Mouse (Mus musculus) stomach, embryonic 15.5 days (tissue): ENCODE measurements around the gene Oas1e. TPM values are rescaled to one million over a fixed set of nuclear protein-coding genes. Genes with fewer than 3 reads are reported as not detected.

ENCODE experiments used
- ATAC-seq: fragments of 200-750 bp; cut with Nextera tagmentation; 2 replicates; pipeline ENCODE4 v1.8.0; 2017; ENCODE audit warnings: low read depth, moderate number of reproducible peaks, moderate TSS enrichment; ENCODE audit not compliant: insufficient read depth, low FRiP score
- H3K27ac ChIP-seq: fragments of 300-500 bp; sonication (generic); 2 replicates; pipeline ENCODE4 v1.5.1; 2015; ENCODE audit warnings: mild to moderate bottlenecking, inconsistent platforms
- H3K27me3 ChIP-seq: fragments of 300-500 bp; sonication (generic); replicated peaks from 2 replicates; pipeline ENCODE4 v1.6.1; 2015; ENCODE audit warnings: inconsistent platforms
- H3K36me3 ChIP-seq: fragments of 300-500 bp; sonication (generic); 2 replicates; pipeline ENCODE4 v1.6.1; 2015; ENCODE audit warnings: inconsistent platforms
- H3K4me1 ChIP-seq: fragments of 300-500 bp; sonication (generic); 2 replicates; pipeline ENCODE4 v1.6.1; 2015; ENCODE audit warnings: inconsistent platforms
- H3K4me2 ChIP-seq: fragments of 300-500 bp; sonication (generic); 2 replicates; pipeline ENCODE4 v1.6.1; 2015; ENCODE audit warnings: mild to moderate bottlenecking, inconsistent platforms
- H3K4me3 ChIP-seq: fragments of 300-500 bp; sonication (generic); replicated peaks from 2 replicates; pipeline ENCODE4 v1.5.1; 2015; ENCODE audit warnings: inconsistent platforms
- H3K9ac ChIP-seq: fragments of 300-500 bp; sonication (generic); 2 replicates; pipeline ENCODE4 v1.6.1; 2015; ENCODE audit warnings: inconsistent platforms
- H3K9me3 ChIP-seq: fragments of 300-500 bp; sonication (generic); 2 replicates; pipeline ENCODE4 v1.6.1; 2016; ENCODE audit warnings: inconsistent platforms
- WGBS: fragments of 180-500 bp; shearing (Covaris S2); methylation state at CpG from one replicate; pipeline ENCODE4 v1.1.7; 2015; 5-methylcytosine and 5-hydroxymethylcytosine counted together
- polyA plus RNA-seq: library from polyadenylated mRNA; unstranded; fragments of >200 nt; fragmentation: Nextera tagmentation; extraction: Ambion mirVana; gene quantifications from 2 replicates; pipeline ENCODE4 v1.2.1, GENCODE M21; 2015

Oas1e gene
- polyA plus RNA-seq, 1 experiment from 2014 or later = not detected

GRCm38 (mm10) chr5:120765010-120765409 lies 30.3 kb downstream of the Oas1e start:
- H3K9ac ChIP-seq = no peak overlapping the region
- no peaks in the 10 kb centered on the region for H3K9me3 ChIP-seq
- H3K36me3 ChIP-seq = no peaks in the 10 kb centered on the region
- H3K27me3 ChIP-seq = no peaks in the 10 kb centered on the region
- no peak overlapping the region for H3K4me3 ChIP-seq
- 74% methylated on average over 8 of the region's 8 CpGs for WGBS
- no peak for ATAC-seq
- H3K4me2 ChIP-seq = no peak overlapping the region
- no peaks in the 10 kb centered on the region for H3K4me1 ChIP-seq
- H3K27ac ChIP-seq = no peak overlapping the region

GRCm38 (mm10) chr5:120761901-120762300 lies 33.4 kb downstream of the Oas1e start:
- H3K9me3 ChIP-seq = no peaks in the 10 kb centered on the region
- ATAC-seq = no peak
- no peak overlapping the region for H3K4me3 ChIP-seq
- no peak overlapping the region for H3K9ac ChIP-seq
- WGBS = 21% methylated on average over 6 of the region's 6 CpGs
- H3K4me1 ChIP-seq = no peaks in the 10 kb centered on the region
- H3K4me2 ChIP-seq = no peak overlapping the region
- H3K36me3 ChIP-seq = no peaks in the 10 kb centered on the region
- H3K27me3 ChIP-seq = no peaks in the 10 kb centered on the region
- no peak overlapping the region for H3K27ac ChIP-seq

GRCm38 (mm10) chr5:120754215-120754614 lies 41.1 kb downstream of the Oas1e start:
- no peak overlapping the region for H3K27ac ChIP-seq
- no peak overlapping the region for H3K4me2 ChIP-seq
- ATAC-seq = no peak
- H3K9me3 ChIP-seq = no peaks in the 10 kb centered on the region
- no peaks in the 10 kb centered on the region for H3K36me3 ChIP-seq
- no peak overlapping the region for H3K9ac ChIP-seq
- WGBS = 86% methylated on average over 4 of the region's 4 CpGs
- no peak overlapping the region for H3K4me3 ChIP-seq
- no peaks in the 10 kb centered on the region for H3K27me3 ChIP-seq
- no peaks in the 10 kb centered on the region for H3K4me1 ChIP-seq

- Histone ChIP-seq H3K9me3 (no peaks in the 10 kb centered on the region), H3K4me1 (no peaks in the 10 kb centered on the region), H3K27me3 (no peaks in the 10 kb centered on the region), H3K4me2 (no peak overlapping the region), H3K36me3 (no peaks in the 10 kb centered on the region), H3K4me3 (no peak overlapping the region), H3K27ac (no peak overlapping the region), H3K9ac (no peak overlapping the region)
- WGBS = 71% methylated on average over 3 of the region's 3 CpGs
- no peak for ATAC-seq
Measured at GRCm38 (mm10) chr5:120752786-120753185, 42.5 kb downstream of the Oas1e start.

GRCm38 (mm10) chr5:120751206-120751605 lies 44.1 kb downstream of the Oas1e start:
- Histone ChIP-seq H3K9ac (no peak overlapping the region), H3K27ac (no peak overlapping the region), H3K4me3 (no peak overlapping the region), H3K36me3 (no peaks in the 10 kb centered on the region), H3K9me3 (no peaks in the 10 kb centered on the region), H3K4me1 (no peaks in the 10 kb centered on the region), H3K27me3 (no peaks in the 10 kb centered on the region), H3K4me2 (no peak overlapping the region)
- WGBS = 68% methylated on average over 3 of the region's 3 CpGs
- no peak for ATAC-seq

GRCm38 (mm10) chr5:120749688-120750087 lies 45.6 kb downstream of the Oas1e start, which contains the start of gene Oas2:
TSS of gene Oas2 (minus strand) at chr5:120749853.
- WGBS = 49% methylated on average over 5 of the region's 5 CpGs
- H3K9ac ChIP-seq = no peak within 1 kb of the TSS
- H3K4me2 ChIP-seq = no peak within 1 kb of the TSS
- H3K27ac ChIP-seq = no peak within 1 kb of the TSS
- no peaks in the 10 kb centered on the region for H3K27me3 ChIP-seq
- no peaks in the 10 kb centered on the region for H3K4me1 ChIP-seq
- ATAC-seq = no peak
- H3K4me3 ChIP-seq = no peak within 1 kb of the TSS
- no peaks in the 10 kb centered on the region for H3K36me3 ChIP-seq
- H3K9me3 ChIP-seq = no peaks in the 10 kb centered on the region

GRCm38 (mm10) chr5:120746451-120746850 lies 48.9 kb downstream of the Oas1e start:
- WGBS = 8% methylated on average over 5 of the region's 5 CpGs
- Histone ChIP-seq H3K27me3 (0 out of 2 replicates have a peak, but pooled peaks cover 3% of the 10 kb centered on the region), H3K4me1 (no peaks in the 10 kb centered on the region), H3K27ac (no peak overlapping the region), H3K4me2 (no peak overlapping the region), H3K36me3 (no peaks in the 10 kb centered on the region), H3K9me3 (no peaks in the 10 kb centered on the region), H3K4me3 (no peak overlapping the region), H3K9ac (no peak overlapping the region)
- no peak for ATAC-seq

GRCm38 (mm10) chr5:120742125-120742524 lies 53.2 kb downstream of the Oas1e start:
- H3K4me1 ChIP-seq = no peaks in the 10 kb centered on the region
- WGBS = 27% methylated on average over 4 of the region's 4 CpGs
- no peak overlapping the region for H3K27ac ChIP-seq
- H3K9me3 ChIP-seq = no peaks in the 10 kb centered on the region
- no peak for ATAC-seq
- H3K27me3 ChIP-seq = peaks cover 3% of the 10 kb centered on the region; the same call in 1 of the 2 replicates
- no peak overlapping the region for H3K9ac ChIP-seq
- no peak overlapping the region for H3K4me2 ChIP-seq
- H3K4me3 ChIP-seq = no peak overlapping the region
- H3K36me3 ChIP-seq = no peaks in the 10 kb centered on the region

Other genes with a start within 250 kb of the Oas1e start
- 25.5 and 25.7 TPM in 2 replicates for gene Tpcn1, start 206.9 kb downstream of the Oas1e start, polyA plus RNA-seq
- gene Iqcd, start 206.5 kb downstream of the Oas1e start, polyA plus RNA-seq = 0.40 and 0.69 TPM in 2 replicates
- 10.4 and 11.4 TPM in 2 replicates for gene Rita1, start 182.9 kb downstream of the Oas1e start, polyA plus RNA-seq
- 41.8 and 44.9 TPM in 2 replicates for gene Ddx54, start 182.8 kb downstream of the Oas1e start, polyA plus RNA-seq
- gene Cfap73, start 161.3 kb downstream of the Oas1e start, polyA plus RNA-seq = not detected in 2 replicates
- 0.34 and 0.54 TPM in 2 replicates for gene Rasal1, start 146.7 kb downstream of the Oas1e start, polyA plus RNA-seq
- gene Dtx1, start 83.6 kb downstream of the Oas1e start, polyA plus RNA-seq = 5.2 and 5.6 TPM in 2 replicates
- 0.46 and 0.51 TPM in 2 replicates for gene Oas2, start 45.7 kb downstream of the Oas1e start, polyA plus RNA-seq
- 0.32 and 0.40 TPM in 2 replicates for gene Oas3, start 17.9 kb downstream of the Oas1e start, polyA plus RNA-seq
- 0.54 and 0.71 TPM in 2 replicates for gene Oas1c, start 17.0 kb upstream of the Oas1e start, polyA plus RNA-seq
- gene Oas1f, start 51.8 kb upstream of the Oas1e start, polyA plus RNA-seq = not detected in 2 replicates
- gene Oas1h, start 65.9 kb upstream of the Oas1e start, polyA plus RNA-seq = not detected in 2 replicates
- 1.1 and 1.8 TPM in 2 replicates for gene Oas1g, start 92.1 kb upstream of the Oas1e start, polyA plus RNA-seq
- 4.1 and 4.6 TPM in 2 replicates for gene Oas1a, start 112.0 kb upstream of the Oas1e start, polyA plus RNA-seq
- not detected in 2 replicates for gene Oas1d, start 119.0 kb upstream of the Oas1e start, polyA plus RNA-seq
- gene Rph3a, start 214.6 kb upstream of the Oas1e start, polyA plus RNA-seq = 0.18 and 0.24 TPM in 2 replicates